Mouse (Mus musculus) CH12.LX (cell line): ENCODE data around the gene Ranbp10. TPM values are rescaled to one million over a fixed set of nuclear protein-coding genes. Genes with fewer than 3 reads are reported as not detected.

Experiments
- DNase-seq: peaks from one replicate; pipeline ENCODE4 v3.0.0-alpha.2; 2013; ENCODE audit errors: extremely low read depth
- H3K27ac ChIP-seq: 2 replicates; pipeline ENCODE4 v1.5.1; 2012; ENCODE audit warnings: low read depth, mild to moderate bottlenecking, control low read depth, moderate library complexity; ENCODE audit not compliant: insufficient read depth
- H3K27me3 ChIP-seq: replicated peaks from 2 replicates; pipeline ENCODE3; 2012; ENCODE audit warnings: inconsistent platforms
- H3K36me3 ChIP-seq, 2 experiments: replicated peaks in 1 of 2; 2 replicates each; pipeline versions ENCODE3 to v1.6.1; 2012; ENCODE audit warnings: inconsistent platforms in 1 of 2, low read length in 1 of 2, mild to moderate bottlenecking in 1 of 2, mixed read lengths in 1 of 2, moderate library complexity in 1 of 2; ENCODE audit not compliant: control insufficient read depth in 1 of 2, insufficient read depth in 1 of 2
- H3K4me1 ChIP-seq, 2 experiments: 2 replicates each; pipeline ENCODE4 v1.6.1; 2012; ENCODE audit warnings: inconsistent platforms in 1 of 2, moderate library complexity in 1 of 2; ENCODE audit not compliant: insufficient read depth in 2 of 2, control insufficient read depth in 1 of 2
- H3K4me2 ChIP-seq: 2 replicates; pipeline ENCODE4 v1.6.1; 2012; ENCODE audit warnings: low read depth, mild to moderate bottlenecking, control low read depth; ENCODE audit not compliant: poor library complexity, insufficient read depth, severe bottlenecking
- H3K4me3 ChIP-seq, 3 experiments: fragments of 150-350 bp in 1 of 3; sonication (generic) in 1 of 3; replicated peaks in 1 of 3; 2 replicates each; pipeline versions ENCODE3 to v1.5.1; 2011 to 2012; ENCODE audit warnings: low read depth in 2 of 3, low read length in 2 of 3, mild to moderate bottlenecking in 2 of 3, moderate library complexity in 2 of 3, control low read depth in 1 of 3, improper control_type of control experiment in 1 of 3, inconsistent platforms in 1 of 3, mixed read lengths in 1 of 3; ENCODE audit not compliant: poor library complexity in 1 of 3
- H3K79me2 ChIP-seq: replicated peaks from 2 replicates; pipeline ENCODE4 v1.6.1; 2012; ENCODE audit warnings: mild to moderate bottlenecking, moderate library complexity; ENCODE audit not compliant: control insufficient read depth, poor library complexity, insufficient read depth, severe bottlenecking; ENCODE audit errors: extremely low read depth
- H3K9ac ChIP-seq: 2 replicates; pipeline ENCODE4 v1.6.1; 2012; ENCODE audit warnings: low read depth, mild to moderate bottlenecking, control low read depth, moderate library complexity; ENCODE audit not compliant: insufficient read depth
- H3K9me3 ChIP-seq: replicated peaks from 2 replicates; pipeline ENCODE3; 2012; ENCODE audit warnings: low read length, inconsistent platforms, mixed read lengths
- BHLHE40 ChIP-seq: IDR thresholded peaks from 2 replicates; pipeline ENCODE4 v1.6.1; 2011; ENCODE audit warnings: mild to moderate bottlenecking, low read depth, low read length, improper control_type of control experiment
- CHD2 ChIP-seq: IDR thresholded peaks from 2 replicates; pipeline ENCODE4 v1.6.1; 2011; ENCODE audit warnings: low read length, improper control_type of control experiment
- CTCF ChIP-seq, 2 experiments: IDR thresholded peaks in 1 of 2; conservative IDR thresholded peaks in 1 of 2; 2 replicates each; pipeline ENCODE4 v1.5.1; 2011 to 2012; ENCODE audit warnings: low read depth in 2 of 2, low read length in 2 of 2, improper control_type of control experiment in 1 of 2, inconsistent platforms in 1 of 2, mild to moderate bottlenecking in 1 of 2, moderate library complexity in 1 of 2
- ELF1 ChIP-seq: IDR thresholded peaks from 2 replicates; pipeline ENCODE4 v1.6.1; 2014; ENCODE audit warnings: low read depth, mild to moderate bottlenecking, inconsistent platforms, low read length, improper control_type of control experiment
- EP300 ChIP-seq: IDR thresholded peaks from 2 replicates; pipeline ENCODE4 v1.6.1; 2011; ENCODE audit warnings: low read length, improper control_type of control experiment
- ETS1 ChIP-seq: conservative IDR thresholded peaks from 2 replicates; pipeline ENCODE4 v1.6.1; 2012; ENCODE audit warnings: low read depth, mild to moderate bottlenecking, inconsistent platforms, low read length, improper control_type of control experiment, moderate library complexity
- HCFC1 ChIP-seq: IDR thresholded peaks from 2 replicates; pipeline ENCODE4 v1.6.1; 2012; ENCODE audit warnings: low read depth, mild to moderate bottlenecking, inconsistent platforms, low read length, improper control_type of control experiment
- IRF4 ChIP-seq: IDR thresholded peaks from 2 replicates; pipeline ENCODE4 v1.6.1; 2014; ENCODE audit warnings: low read depth, mild to moderate bottlenecking, inconsistent platforms, low read length, improper control_type of control experiment
- JUN ChIP-seq: IDR thresholded peaks from 2 replicates; pipeline ENCODE4 v1.6.1; 2011; ENCODE audit warnings: low read depth, mild to moderate bottlenecking, low read length, improper control_type of control experiment, moderate library complexity; ENCODE audit not compliant: insufficient read depth
- JUND ChIP-seq: conservative IDR thresholded peaks from 2 replicates; pipeline ENCODE4 v1.6.1; 2011; ENCODE audit warnings: low read depth, low read length, improper control_type of control experiment
- KAT2A ChIP-seq: IDR thresholded peaks from 2 replicates; pipeline ENCODE4 v1.6.1; 2012; ENCODE audit warnings: low read length, improper control_type of control experiment, inconsistent platforms; ENCODE audit not compliant: insufficient replicate concordance
- MAFK ChIP-seq: IDR thresholded peaks from 2 replicates; pipeline ENCODE4 v1.6.1; 2011; ENCODE audit warnings: low read length, improper control_type of control experiment; ENCODE audit not compliant: insufficient replicate concordance
- MAX ChIP-seq: IDR thresholded peaks from 2 replicates; pipeline ENCODE4 v1.6.1; 2011; ENCODE audit warnings: low read length, improper control_type of control experiment
- MAZ ChIP-seq: IDR thresholded peaks from 2 replicates; pipeline ENCODE4 v1.6.1; 2012; ENCODE audit warnings: low read depth, mild to moderate bottlenecking, inconsistent platforms, low read length, improper control_type of control experiment, moderate library complexity
- MEF2A ChIP-seq: IDR thresholded peaks from 2 replicates; pipeline ENCODE4 v1.6.1; 2014; ENCODE audit warnings: low read depth, mild to moderate bottlenecking, inconsistent platforms, low read length, improper control_type of control experiment, borderline replicate concordance
- MYC ChIP-seq: IDR thresholded peaks from 2 replicates; pipeline ENCODE4 v1.6.1; 2011; ENCODE audit warnings: low read depth, mild to moderate bottlenecking, improper control_type of control experiment, low read length
- NELFE ChIP-seq: IDR thresholded peaks from 2 replicates; pipeline ENCODE4 v1.6.1; 2011; ENCODE audit warnings: low read depth, low read length, improper control_type of control experiment
- PAX5 ChIP-seq: IDR thresholded peaks from 2 replicates; pipeline ENCODE4 v1.6.1; 2012; ENCODE audit warnings: low read length, inconsistent platforms, mixed read lengths
- POLR2A ChIP-seq: IDR thresholded peaks from 2 replicates; pipeline ENCODE4 v1.6.1; 2011; ENCODE audit warnings: low read depth, mild to moderate bottlenecking, improper control_type of control experiment, low read length
- RAD21 ChIP-seq: IDR thresholded peaks from 2 replicates; pipeline ENCODE4 v1.6.1; 2011; ENCODE audit warnings: low read depth, mild to moderate bottlenecking, low read length, improper control_type of control experiment, moderate library complexity
- SIN3A ChIP-seq: IDR thresholded peaks from 2 replicates; pipeline ENCODE4 v1.6.1; 2012; ENCODE audit warnings: low read length, improper control_type of control experiment, inconsistent platforms
- SMC3 ChIP-seq: IDR thresholded peaks from 2 replicates; pipeline ENCODE4 v1.6.1; 2011; ENCODE audit warnings: low read depth, low read length, improper control_type of control experiment
- TBP ChIP-seq: conservative IDR thresholded peaks from 2 replicates; pipeline ENCODE4 v1.6.1; 2011; ENCODE audit warnings: low read depth, low read length, improper control_type of control experiment
- TCF12 ChIP-seq: IDR thresholded peaks from 2 replicates; pipeline ENCODE4 v1.6.1; 2014; ENCODE audit warnings: low read depth, mild to moderate bottlenecking, inconsistent platforms, low read length, improper control_type of control experiment
- USF1 ChIP-seq: IDR thresholded peaks from 2 replicates; pipeline ENCODE4 v1.6.1; 2014; ENCODE audit warnings: low read depth, mild to moderate bottlenecking, inconsistent platforms, low read length, improper control_type of control experiment
- USF2 ChIP-seq: conservative IDR thresholded peaks from 2 replicates; pipeline ENCODE4 v1.6.1; 2011; ENCODE audit warnings: low read depth, low read length, improper control_type of control experiment
- ZKSCAN1 ChIP-seq: IDR thresholded peaks from 2 replicates; pipeline ENCODE4 v1.6.1; 2012; ENCODE audit warnings: low read depth, inconsistent platforms, low read length, improper control_type of control experiment, borderline replicate concordance
- ZNF384 ChIP-seq: IDR thresholded peaks from 2 replicates; pipeline ENCODE4 v1.6.1; 2012; ENCODE audit warnings: low read depth, low read length, improper control_type of control experiment, inconsistent platforms
- dilution Hi-C: fragments of 300-500 bp; cut with MboI; formaldehyde crosslinking; loops from 2 replicates; pipeline ENCODE4 v1.14.3; 2020; ENCODE audit warnings: low sequenced_read_pairs; ENCODE audit not compliant: extremely low pct_unique_long_range_greater_than_20kb, extremely low pct_ligation_motif_present
- in situ Hi-C: fragments of 300-500 bp; cut with MboI; formaldehyde crosslinking; loops from 3 replicates; pipeline ENCODE4 v1.14.3; 2019; ENCODE audit warnings: low sequenced_read_pairs, low pct_ligation_motif_present, low pct_unique_long_range_greater_than_20kb, mixed read lengths
- polyA plus RNA-seq: library from polyadenylated mRNA; unstranded; fragments of >175 nt; gene quantifications from 2 replicates; pipeline ENCODE4 v1.2.1, GENCODE M21; 2012; ENCODE audit warnings: low read depth; ENCODE audit not compliant: insufficient read length
- total RNA-seq, 2 experiments: library from RNA; depleted of rRNA; stranded (reverse); fragments of 300-350 nt in 1 of 2; fragments of >200 nt in 1 of 2; gene quantifications; 2 replicates each; pipeline ENCODE4 v1.2.3; 2012 to 2014

The Ranbp10 gene
- total and polyA plus RNA-seq, 3 experiments, result 7.4 to 15.8 (median 8.7) TPM

- Histone ChIP-seq H3K9ac (no peak overlapping the region), H3K27me3 (no peaks in the 10 kb centered on the region), H3K4me3 (no peak overlapping the region), H3K27ac (no peak overlapping the region), H3K79me2 (peaks cover 20% of the 10 kb centered on the region), H3K36me3 (peaks cover 0 to 48% of the 10 kb centered on the region in 2 experiments), H3K4me2 (no peak overlapping the region), H3K9me3 (no peaks in the 10 kb centered on the region), H3K4me1 (peaks cover 15 to 48% of the 10 kb centered on the region in 2 experiments)
- DNase-seq, result no peak
- TF ChIP-seq RAD21 (no peak), NELFE (no peak), BHLHE40 (no peak), TCF12 (no peak), USF2 (no peak), KAT2A (no peak), CTCF (conservative IDR thresholded peaks at IDR 0.05 in 1 of 2, IDR thresholded peaks at IDR 0.05 in 1 of 2; ENCODE audit: low read depth in 2 of 2, low read length in 2 of 2) (no peak), USF1 (no peak), ZKSCAN1 (no peak), MYC (no peak), ETS1 (no peak), HCFC1 (no peak), SMC3 (no peak), TBP (no peak), ZNF384 (no peak)
- in situ Hi-C loops (no loop called here), dilution Hi-C loops (no loop called here)
Observed at GRCm38 (mm10) chr8:105804797-105805196, 22.4 kb downstream of the Ranbp10 start.

- peaks cover 7 to 28% of the 10 kb centered on the region in 2 experiments for H3K4me1 ChIP-seq
- TF ChIP-seq JUND (peak; percentile 84), NELFE (no peak), MAZ (no peak), USF1 (no peak), ZKSCAN1 (no peak), TBP (no peak), PAX5 (no peak), KAT2A (no peak), MAFK (no peak), CTCF (conservative IDR thresholded peaks at IDR 0.05 in 1 of 2, IDR thresholded peaks at IDR 0.05 in 1 of 2; ENCODE audit: low read depth in 2 of 2, low read length in 2 of 2) (no peak), MAX (no peak), ETS1 (no peak), JUN (peak; percentile 78), ZNF384 (no peak), MYC (no peak), IRF4 (0 out of 2 replicates have a peak, but pooled peaks have one; percentile 34), RAD21 (no peak), EP300 (peak; percentile 47), POLR2A (no peak), HCFC1 (no peak), MEF2A (no peak), TCF12 (no peak), CHD2 (no peak), SIN3A (no peak), ELF1 (no peak)
- H3K9me3 ChIP-seq, result no peaks in the 10 kb centered on the region
- H3K36me3 ChIP-seq, result peaks cover 0 to 53% of the 10 kb centered on the region in 2 experiments
- H3K27me3 ChIP-seq, result no peaks in the 10 kb centered on the region
- H3K79me2 ChIP-seq, result no peaks in the 10 kb centered on the region; the same call in 1 of the 2 replicates
- no peak overlapping the region for H3K9ac ChIP-seq
- peak; percentile 29 for DNase-seq
- H3K27ac ChIP-seq, result no peak overlapping the region
- in situ Hi-C loops (no loop called here), dilution Hi-C loops (no loop called here)
- H3K4me2 ChIP-seq, result no peak overlapping the region; the same call in 1 of the 2 replicates
- H3K4me3 ChIP-seq, result no peak overlapping the region
Observed at GRCm38 (mm10) chr8:105801153-105801904, 25.8 kb downstream of the Ranbp10 start.
